Mouse (Mus musculus) hindbrain, embryonic 12.5 days (tissue): Measurements from ENCODE around the gene Rap2a. TPM values are rescaled to one million over a fixed set of nuclear protein-coding genes. Genes with fewer than 3 reads are reported as not detected.

ENCODE experiments used
- ATAC-seq: fragments of 200-750 bp; cut with Nextera tagmentation; 2 replicates; pipeline ENCODE4 v1.8.0; 2017; ENCODE audit warnings: moderate TSS enrichment; ENCODE audit not compliant: low FRiP score
- H3K27ac ChIP-seq: fragments of 300-500 bp; sonication (generic); 2 replicates; pipeline ENCODE4 v1.5.1; 2016; ENCODE audit warnings: mild to moderate bottlenecking
- H3K27me3 ChIP-seq: fragments of 300-500 bp; sonication (generic); 2 replicates; pipeline ENCODE4 v1.6.1; 2016; ENCODE audit warnings: mild to moderate bottlenecking
- H3K36me3 ChIP-seq: fragments of 300-500 bp; sonication (generic); 2 replicates; pipeline ENCODE4 v1.6.1; 2016; ENCODE audit warnings: mild to moderate bottlenecking
- H3K4me1 ChIP-seq: fragments of 300-500 bp; sonication (generic); 2 replicates; pipeline ENCODE4 v1.6.1; 2016
- H3K4me2 ChIP-seq: fragments of 300-500 bp; sonication (generic); replicated peaks from 2 replicates; pipeline ENCODE4 v1.6.1; 2016; ENCODE audit warnings: mild to moderate bottlenecking
- H3K4me3 ChIP-seq: fragments of 300-500 bp; sonication (generic); 2 replicates; pipeline ENCODE4 v1.5.1; 2016; ENCODE audit warnings: mild to moderate bottlenecking
- H3K9ac ChIP-seq: fragments of 300-500 bp; sonication (generic); 2 replicates; pipeline ENCODE4 v1.6.1; 2016; ENCODE audit warnings: mild to moderate bottlenecking, moderate library complexity
- H3K9me3 ChIP-seq: fragments of 300-500 bp; sonication (generic); replicated peaks from 2 replicates; pipeline ENCODE4 v1.6.1; 2016; ENCODE audit warnings: mild to moderate bottlenecking
- WGBS: fragments of 180-500 bp; shearing (Covaris S2); methylation state at CpG from one replicate; pipeline ENCODE4 v1.1.7; 2016; 5-methylcytosine and 5-hydroxymethylcytosine counted together
- polyA plus RNA-seq: library from polyadenylated mRNA; unstranded; fragments of >200 nt; fragmentation: Nextera tagmentation; extraction: Ambion mirVana; gene quantifications from 2 replicates; pipeline ENCODE4 v1.2.1, GENCODE M21; 2016

Rap2a gene
- polyA plus RNA-seq = 22.4 and 23.2 TPM in 2 replicates

- Histone ChIP-seq H3K27me3 (no peaks in the 10 kb centered on the region), H3K27ac (peak within 1 kb of the TSS; percentile 91), H3K36me3 (no peaks in the 10 kb centered on the region), H3K4me1 (peaks cover 21% of the 10 kb centered on the region), H3K4me2 (peak within 1 kb of the TSS; percentile 73), H3K4me3 (peak within 1 kb of the TSS; percentile 76), H3K9ac (peak within 1 kb of the TSS; percentile 86), H3K9me3 (no peaks in the 10 kb centered on the region)
- 0% methylated on average over 64 of the region's 78 CpGs for WGBS
- peak; percentile 90 for ATAC-seq
Observed at GRCm38 (mm10) chr14:120477982-120478568, at the start of gene Rap2a. Gene Rap2a (plus strand): TSS chr14:120478444.

- Histone ChIP-seq H3K27ac (no peak overlapping the region), H3K4me2 (no peak overlapping the region), H3K36me3 (peaks cover 20% of the 10 kb centered on the region), H3K9ac (no peak overlapping the region), H3K27me3 (no peaks in the 10 kb centered on the region), H3K4me3 (no peak overlapping the region), H3K9me3 (peaks cover 13% of the 10 kb centered on the region), H3K4me1 (no peaks in the 10 kb centered on the region)
- WGBS = 89% methylated on average over 5 of the region's 5 CpGs
- ATAC-seq = no peak
Observed at GRCm38 (mm10) chr14:120428497-120428896, 49.7 kb upstream of the Rap2a start.

- Histone ChIP-seq H3K4me1 (no peaks in the 10 kb centered on the region), H3K27ac (no peak overlapping the region), H3K9me3 (no peaks in the 10 kb centered on the region), H3K4me3 (no peak overlapping the region), H3K36me3 (no peaks in the 10 kb centered on the region), H3K27me3 (no peaks in the 10 kb centered on the region), H3K9ac (no peak overlapping the region), H3K4me2 (no peak overlapping the region)
- no peak for ATAC-seq
Observed at GRCm38 (mm10) chr14:120432773-120433172, 45.5 kb upstream of the Rap2a start.

- Histone ChIP-seq H3K27me3 (no peaks in the 10 kb centered on the region), H3K9ac (no peak overlapping the region), H3K27ac (peak overlapping the region; percentile 62; the same call in 1 of the 2 replicates), H3K4me1 (no peaks in the 10 kb centered on the region), H3K36me3 (no peaks in the 10 kb centered on the region), H3K4me3 (no peak overlapping the region), H3K4me2 (no peak overlapping the region), H3K9me3 (no peaks in the 10 kb centered on the region)
- no peak for ATAC-seq
- WGBS = 63% methylated on average over 8 of the region's 8 CpGs
Observed at GRCm38 (mm10) chr14:120433931-120434398, 44.3 kb upstream of the Rap2a start.

- Histone ChIP-seq H3K36me3 (no peaks in the 10 kb centered on the region), H3K4me2 (no peak overlapping the region), H3K4me3 (no peak overlapping the region), H3K9me3 (no peaks in the 10 kb centered on the region), H3K27me3 (no peaks in the 10 kb centered on the region), H3K4me1 (no peaks in the 10 kb centered on the region), H3K9ac (no peak overlapping the region), H3K27ac (no peak overlapping the region)
- 58% methylated on average over 1 of the region's 1 CpGs for WGBS
- ATAC-seq = no peak
Observed at GRCm38 (mm10) chr14:120434831-120435230, 43.4 kb upstream of the Rap2a start.

GRCm38 (mm10) chr14:120440716-120441115 is 37.5 kb upstream of the Rap2a start:
- Histone ChIP-seq H3K9me3 (no peaks in the 10 kb centered on the region), H3K4me1 (no peaks in the 10 kb centered on the region; the same call in 1 of the 2 replicates), H3K27ac (no peak overlapping the region), H3K4me3 (no peak overlapping the region), H3K9ac (no peak overlapping the region), H3K36me3 (no peaks in the 10 kb centered on the region), H3K27me3 (no peaks in the 10 kb centered on the region), H3K4me2 (no peak overlapping the region)
- ATAC-seq = no peak

- WGBS = 81% methylated on average over 4 of the region's 4 CpGs
- Histone ChIP-seq H3K4me1 (no peaks in the 10 kb centered on the region; the same call in 1 of the 2 replicates), H3K36me3 (no peaks in the 10 kb centered on the region), H3K27ac (no peak overlapping the region), H3K9ac (no peak overlapping the region), H3K4me3 (no peak overlapping the region), H3K4me2 (no peak overlapping the region), H3K9me3 (no peaks in the 10 kb centered on the region), H3K27me3 (no peaks in the 10 kb centered on the region)
- ATAC-seq = no peak
Observed at GRCm38 (mm10) chr14:120441256-120441655, 37.0 kb upstream of the Rap2a start.

GRCm38 (mm10) chr14:120441836-120442235 is 36.4 kb upstream of the Rap2a start:
- 87% methylated on average over 13 of the region's 13 CpGs for WGBS
- H3K9me3 ChIP-seq = no peaks in the 10 kb centered on the region
- no peak overlapping the region for H3K9ac ChIP-seq
- H3K4me3 ChIP-seq = no peak overlapping the region
- no peak for ATAC-seq
- no peaks in the 10 kb centered on the region; the same call in 1 of the 2 replicates for H3K4me1 ChIP-seq
- H3K27me3 ChIP-seq = no peaks in the 10 kb centered on the region
- H3K36me3 ChIP-seq = no peaks in the 10 kb centered on the region
- H3K4me2 ChIP-seq = no peak overlapping the region
- H3K27ac ChIP-seq = no peak overlapping the region

- Histone ChIP-seq H3K27me3 (no peaks in the 10 kb centered on the region), H3K4me1 (no peaks in the 10 kb centered on the region), H3K9ac (no peak overlapping the region), H3K36me3 (no peaks in the 10 kb centered on the region), H3K9me3 (peaks cover 6% of the 10 kb centered on the region; the same call in 1 of the 2 replicates), H3K4me3 (no peak overlapping the region), H3K4me2 (no peak overlapping the region), H3K27ac (no peak overlapping the region)
- no peak for ATAC-seq
- WGBS = 67% methylated on average over 7 of the region's 7 CpGs
Observed at GRCm38 (mm10) chr14:120454221-120454620, 24.0 kb upstream of the Rap2a start.

- no peak for ATAC-seq
- WGBS = 92% methylated on average over 3 of the region's 3 CpGs
- no peak overlapping the region for H3K4me2 ChIP-seq
- H3K9me3 ChIP-seq = no peaks in the 10 kb centered on the region
- H3K4me3 ChIP-seq = no peak overlapping the region
- no peaks in the 10 kb centered on the region for H3K27me3 ChIP-seq
- no peak overlapping the region for H3K9ac ChIP-seq
- no peaks in the 10 kb centered on the region for H3K36me3 ChIP-seq
- no peaks in the 10 kb centered on the region for H3K4me1 ChIP-seq
- H3K27ac ChIP-seq = no peak overlapping the region
Observed at GRCm38 (mm10) chr14:120463938-120464727, 14.1 kb upstream of the Rap2a start.

- Histone ChIP-seq H3K27me3 (no peaks in the 10 kb centered on the region), H3K9me3 (no peaks in the 10 kb centered on the region), H3K27ac (no peak overlapping the region), H3K4me1 (no peaks in the 10 kb centered on the region), H3K36me3 (no peaks in the 10 kb centered on the region), H3K4me3 (no peak overlapping the region), H3K4me2 (no peak overlapping the region), H3K9ac (no peak overlapping the region)
- no peak for ATAC-seq
- WGBS = 85% methylated on average over 4 of the region's 4 CpGs
Observed at GRCm38 (mm10) chr14:120466816-120467215, 11.4 kb upstream of the Rap2a start.

- H3K4me3 ChIP-seq = no peak overlapping the region
- ATAC-seq = no peak
- H3K4me2 ChIP-seq = no peak overlapping the region
- H3K4me1 ChIP-seq = no peaks in the 10 kb centered on the region
- WGBS = 90% methylated on average over 14 of the region's 14 CpGs
- no peak overlapping the region for H3K9ac ChIP-seq
- H3K27ac ChIP-seq = no peak overlapping the region
- H3K36me3 ChIP-seq = no peaks in the 10 kb centered on the region
- no peaks in the 10 kb centered on the region for H3K9me3 ChIP-seq
- H3K27me3 ChIP-seq = no peaks in the 10 kb centered on the region
Observed at GRCm38 (mm10) chr14:120469126-120469790, 9.0 kb upstream of the Rap2a start.
